Mouse (Mus musculus): ENCODE results near the gene Cavin4. TPM values are rescaled to one million over a fixed set of nuclear protein-coding genes. Genes with fewer than 3 reads are reported as not detected.

The Cavin4 gene
- polyA plus RNA-seq (2012; rRNA removed), result 0.65 and 0.71 TPM in 2 replicates

- TF ChIP-seq POLR2A (IDR thresholded peaks at IDR 0.05; ENCODE audit: control insufficient read depth, low read depth, low read length), result no peak
- TF ChIP-seq CTCF (IDR thresholded peaks at IDR 0.05; ENCODE audit: control insufficient read depth, insufficient read depth, insufficient replicate concordance, low read depth, low read length), result no peak
- Histone ChIP-seq H3K36me3 (ENCODE audit: control insufficient read depth, insufficient read depth, low read length) (no peaks in the 10 kb centered on the region), H3K27ac (ENCODE audit: control insufficient read depth, insufficient read depth, low read depth, low read length) (no peak within 1 kb of the TSS), H3K27me3 (ENCODE audit: control insufficient read depth, insufficient read depth, low read length) (no peaks in the 10 kb centered on the region), H3K4me3 (ENCODE audit: control insufficient read depth, low read depth, low read length) (no peak within 1 kb of the TSS), H3K4me1 (ENCODE audit: control insufficient read depth, insufficient read depth, low read length) (peaks cover 4% of the 10 kb centered on the region; the same call in 1 of the 2 replicates)
Measured at GRCm38 (mm10) chr4:48663271-48663670, at the start of gene Cavin4. Gene Cavin4, plus strand, starts transcription at chr4:48663514.

- Histone ChIP-seq H3K4me3 (ENCODE audit: control insufficient read depth, low read depth, low read length) (no peak overlapping the region), H3K36me3 (ENCODE audit: control insufficient read depth, insufficient read depth, low read length) (no peaks in the 10 kb centered on the region), H3K27me3 (ENCODE audit: control insufficient read depth, insufficient read depth, low read length) (no peaks in the 10 kb centered on the region), H3K4me1 (ENCODE audit: control insufficient read depth, insufficient read depth, low read length) (peaks cover 7% of the 10 kb centered on the region), H3K27ac (ENCODE audit: control insufficient read depth, insufficient read depth, low read depth, low read length) (no peak overlapping the region)
- no peak for TF ChIP-seq CTCF (IDR thresholded peaks at IDR 0.05; ENCODE audit: control insufficient read depth, insufficient read depth, insufficient replicate concordance, low read depth, low read length)
- TF ChIP-seq POLR2A (IDR thresholded peaks at IDR 0.05; ENCODE audit: control insufficient read depth, low read depth, low read length), result no peak
Measured at GRCm38 (mm10) chr4:48615483-48615882, 47.8 kb upstream of the Cavin4 start.

GRCm38 (mm10) chr4:48617201-48617600 is 46.1 kb upstream of the Cavin4 start:
- Histone ChIP-seq H3K4me3 (ENCODE audit: control insufficient read depth, low read depth, low read length) (peak overlapping the region; percentile 67), H3K27ac (ENCODE audit: control insufficient read depth, insufficient read depth, low read depth, low read length) (peak overlapping the region; percentile 27), H3K27me3 (ENCODE audit: control insufficient read depth, insufficient read depth, low read length) (no peaks in the 10 kb centered on the region), H3K4me1 (ENCODE audit: control insufficient read depth, insufficient read depth, low read length) (peaks cover 7% of the 10 kb centered on the region), H3K36me3 (ENCODE audit: control insufficient read depth, insufficient read depth, low read length) (no peaks in the 10 kb centered on the region)
- TF ChIP-seq CTCF (IDR thresholded peaks at IDR 0.05; ENCODE audit: control insufficient read depth, insufficient read depth, insufficient replicate concordance, low read depth, low read length) (0 out of 2 replicates have a peak, but pooled peaks have one; percentile 14), POLR2A (IDR thresholded peaks at IDR 0.05; ENCODE audit: control insufficient read depth, low read depth, low read length) (no peak; the same call in 1 of the 2 replicates)

- peaks cover 7% of the 10 kb centered on the region for H3K4me1 ChIP-seq (ENCODE audit: control insufficient read depth, insufficient read depth, low read length)
- H3K27me3 ChIP-seq (ENCODE audit: control insufficient read depth, insufficient read depth, low read length), result no peaks in the 10 kb centered on the region
- TF ChIP-seq CTCF (IDR thresholded peaks at IDR 0.05; ENCODE audit: control insufficient read depth, insufficient read depth, insufficient replicate concordance, low read depth, low read length), result no peak
- TF ChIP-seq POLR2A (IDR thresholded peaks at IDR 0.05; ENCODE audit: control insufficient read depth, low read depth, low read length), result no peak
- H3K4me3 ChIP-seq (ENCODE audit: control insufficient read depth, low read depth, low read length), result no peak overlapping the region
- H3K27ac ChIP-seq (ENCODE audit: control insufficient read depth, insufficient read depth, low read depth, low read length), result no peak overlapping the region
- no peaks in the 10 kb centered on the region for H3K36me3 ChIP-seq (ENCODE audit: control insufficient read depth, insufficient read depth, low read length)
Measured at GRCm38 (mm10) chr4:48620121-48620520, 43.2 kb upstream of the Cavin4 start.

GRCm38 (mm10) chr4:48622246-48622645 is 41.1 kb upstream of the Cavin4 start:
- Histone ChIP-seq H3K36me3 (ENCODE audit: control insufficient read depth, insufficient read depth, low read length) (no peaks in the 10 kb centered on the region), H3K27me3 (ENCODE audit: control insufficient read depth, insufficient read depth, low read length) (no peaks in the 10 kb centered on the region), H3K4me1 (ENCODE audit: control insufficient read depth, insufficient read depth, low read length) (peaks cover under 1% of the 10 kb centered on the region), H3K27ac (ENCODE audit: control insufficient read depth, insufficient read depth, low read depth, low read length) (peak overlapping the region; percentile 32; the same call in 1 of the 2 replicates), H3K4me3 (ENCODE audit: control insufficient read depth, low read depth, low read length) (no peak overlapping the region)
- TF ChIP-seq CTCF (IDR thresholded peaks at IDR 0.05; ENCODE audit: control insufficient read depth, insufficient read depth, insufficient replicate concordance, low read depth, low read length) (no peak), POLR2A (IDR thresholded peaks at IDR 0.05; ENCODE audit: control insufficient read depth, low read depth, low read length) (no peak)

GRCm38 (mm10) chr4:48622946-48623345 is 40.4 kb upstream of the Cavin4 start:
- Histone ChIP-seq H3K36me3 (ENCODE audit: control insufficient read depth, insufficient read depth, low read length) (no peaks in the 10 kb centered on the region), H3K27ac (ENCODE audit: control insufficient read depth, insufficient read depth, low read depth, low read length) (peak overlapping the region; percentile 39), H3K4me3 (ENCODE audit: control insufficient read depth, low read depth, low read length) (no peak overlapping the region), H3K27me3 (ENCODE audit: control insufficient read depth, insufficient read depth, low read length) (no peaks in the 10 kb centered on the region), H3K4me1 (ENCODE audit: control insufficient read depth, insufficient read depth, low read length) (no peaks in the 10 kb centered on the region; the same call in 1 of the 2 replicates)
- TF ChIP-seq CTCF (IDR thresholded peaks at IDR 0.05; ENCODE audit: control insufficient read depth, insufficient read depth, insufficient replicate concordance, low read depth, low read length) (no peak), POLR2A (IDR thresholded peaks at IDR 0.05; ENCODE audit: control insufficient read depth, low read depth, low read length) (no peak)

- Histone ChIP-seq H3K27ac (ENCODE audit: control insufficient read depth, insufficient read depth, low read depth, low read length) (no peak overlapping the region), H3K27me3 (ENCODE audit: control insufficient read depth, insufficient read depth, low read length) (no peaks in the 10 kb centered on the region), H3K4me1 (ENCODE audit: control insufficient read depth, insufficient read depth, low read length) (no peaks in the 10 kb centered on the region; the same call in 1 of the 2 replicates), H3K4me3 (ENCODE audit: control insufficient read depth, low read depth, low read length) (no peak overlapping the region), H3K36me3 (ENCODE audit: control insufficient read depth, insufficient read depth, low read length) (no peaks in the 10 kb centered on the region)
- TF ChIP-seq POLR2A (IDR thresholded peaks at IDR 0.05; ENCODE audit: control insufficient read depth, low read depth, low read length) (no peak), CTCF (IDR thresholded peaks at IDR 0.05; ENCODE audit: control insufficient read depth, insufficient read depth, insufficient replicate concordance, low read depth, low read length) (no peak)
Measured at GRCm38 (mm10) chr4:48624961-48625360, 38.4 kb upstream of the Cavin4 start.

Data from testis, adult 2 months (tissue).